Mouse (Mus musculus) cerebellum, postnatal 14 days (tissue): ENCODE results near the gene Fundc2.

Source experiments
- DNase-seq, 2 experiments: peaks; one replicate each; pipeline ENCODE4 v3.0.0; 2021; ENCODE audit warnings: mixed read lengths in 2 of 2

Gene Fundc2

GRCm38 (mm10) chrX:75382195-75382771 is at the start of gene Fundc2, which contains the start of gene F8:
Gene Fundc2, plus strand, starts transcription at chrX:75382399.
Gene F8, minus strand, starts transcription at chrX:75382615.
- peak; percentile 72 to 78 for DNase-seq

DNA sequence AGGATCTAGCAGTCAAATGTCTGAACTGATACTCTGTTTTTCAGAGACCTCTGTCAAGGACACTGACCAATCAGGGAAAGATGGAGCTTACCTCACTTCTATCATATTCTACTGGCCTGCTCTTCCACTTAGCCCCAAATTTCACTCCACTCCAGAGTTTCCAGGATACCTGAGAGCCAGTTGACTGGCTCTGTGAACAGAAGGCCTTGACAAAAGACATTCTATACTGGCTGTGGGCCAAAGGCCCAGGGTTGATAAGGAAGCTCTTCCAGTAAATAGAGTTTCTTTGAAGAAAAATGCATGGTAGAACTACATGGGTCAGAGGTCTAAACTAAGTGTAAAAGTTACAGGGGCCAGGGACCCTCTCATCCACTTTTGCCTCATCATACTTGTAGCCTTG is 12.0 kb upstream of the Fundc2 start:
- DNase-seq: no peak

DNA sequence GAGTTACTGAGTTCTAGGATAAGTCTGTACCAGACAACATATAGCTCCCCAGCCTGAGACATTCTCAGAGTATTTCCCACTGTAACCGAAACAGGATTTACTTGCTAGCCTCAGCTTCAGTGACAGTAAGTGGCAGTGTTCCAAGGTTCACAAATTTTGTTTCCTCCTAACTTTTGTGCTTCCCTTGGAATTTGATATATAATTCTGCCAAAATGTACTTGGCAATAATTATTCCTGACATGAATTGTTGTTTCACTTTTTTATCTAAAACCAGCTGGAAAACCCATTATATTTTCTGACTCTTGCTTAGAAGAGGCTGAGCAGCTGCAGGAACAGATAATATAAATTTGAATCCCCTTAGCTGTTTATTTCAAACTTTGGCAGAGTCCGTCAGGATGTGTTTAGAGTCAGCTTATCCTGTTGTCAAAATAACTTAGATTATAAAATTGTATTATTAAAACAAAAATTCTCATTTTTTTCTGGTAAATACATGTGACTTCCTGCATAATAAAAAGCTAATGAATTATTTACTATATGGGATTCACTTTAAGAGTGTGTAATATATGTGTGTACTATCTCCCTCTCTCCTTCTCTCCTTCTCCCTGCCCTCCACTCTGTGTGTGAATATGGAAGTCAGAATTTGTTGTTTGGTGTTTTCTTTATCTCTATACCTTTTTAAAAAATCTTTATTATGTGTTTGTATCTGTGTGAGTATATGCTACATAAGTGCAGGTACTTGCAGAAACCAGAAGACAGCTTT is 9.4 kb upstream of the Fundc2 start:
- DNase-seq: no peak

DNA sequence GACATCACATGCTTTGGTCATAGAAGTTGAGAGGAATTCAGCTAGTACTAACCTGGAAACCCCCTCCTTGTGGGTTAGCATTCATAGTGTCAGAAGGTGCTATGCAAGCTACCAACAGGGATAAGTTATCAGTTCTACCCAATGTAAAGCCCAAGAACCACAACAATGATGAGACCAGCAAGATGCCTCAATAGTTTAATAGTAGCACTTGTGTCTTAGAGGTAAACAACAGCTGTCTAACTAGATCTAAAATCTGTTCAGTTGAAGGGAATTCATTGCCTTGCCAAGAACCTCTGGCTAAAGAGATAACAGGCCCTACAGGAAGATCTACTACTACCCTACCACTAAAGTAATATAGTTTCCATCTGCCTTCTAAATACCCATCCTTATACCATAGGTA is 5.4 kb upstream of the Fundc2 start:
- no peak for DNase-seq

GRCm38 (mm10) chrX:75381176-75381575 is 1.0 kb upstream of the Fundc2 start:
- no peak for DNase-seq

- no peak for DNase-seq
Observed at GRCm38 (mm10) chrX:75381699-75382098, 500 bp upstream of the Fundc2 start.

GRCm38 (mm10) chrX:75399471-75399870 is 17.3 kb downstream of the Fundc2 start:
- no peak for DNase-seq

DNA sequence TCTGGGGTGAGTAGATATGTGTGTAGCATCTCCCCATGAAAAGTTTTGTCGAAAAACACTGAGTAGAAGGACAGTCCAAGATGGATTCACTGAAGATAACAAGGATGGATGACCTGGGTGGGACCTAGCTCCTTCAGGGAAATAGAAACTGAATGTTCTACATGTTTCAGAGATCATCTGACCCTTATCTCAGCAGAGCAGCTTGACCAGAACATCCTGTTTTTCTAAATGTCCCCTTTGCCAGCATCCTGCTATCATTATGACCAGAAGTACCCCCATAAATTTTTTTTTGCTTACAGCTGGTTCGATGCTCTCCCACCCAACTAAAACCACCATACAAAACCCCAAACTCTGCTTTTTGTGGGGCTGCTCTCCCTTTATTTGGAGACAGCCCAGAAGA is 20.5 kb downstream of the Fundc2 start:
- no peak for DNase-seq

DNA sequence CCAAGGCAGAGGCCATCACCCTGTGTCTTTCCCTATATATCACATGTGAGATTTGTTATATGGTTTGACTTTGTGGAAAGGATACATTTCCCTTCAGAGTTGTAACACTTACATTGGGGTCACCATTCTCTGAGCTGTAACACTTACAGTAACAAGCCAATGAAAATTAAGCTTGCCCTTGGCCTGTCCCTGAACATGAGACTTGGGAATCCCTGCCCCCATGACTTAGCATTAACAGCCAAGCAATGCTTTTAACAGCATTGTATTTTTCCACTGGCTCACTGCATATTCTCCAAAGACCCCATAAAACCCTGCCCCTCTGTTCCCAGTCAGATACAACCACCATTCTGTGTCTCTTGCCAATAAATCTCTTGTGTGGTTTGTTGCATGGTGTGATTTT is 21.2 kb downstream of the Fundc2 start:
- no peak for DNase-seq

- DNase-seq: no peak
Observed at GRCm38 (mm10) chrX:75409711-75410110, 27.5 kb downstream of the Fundc2 start.

DNA sequence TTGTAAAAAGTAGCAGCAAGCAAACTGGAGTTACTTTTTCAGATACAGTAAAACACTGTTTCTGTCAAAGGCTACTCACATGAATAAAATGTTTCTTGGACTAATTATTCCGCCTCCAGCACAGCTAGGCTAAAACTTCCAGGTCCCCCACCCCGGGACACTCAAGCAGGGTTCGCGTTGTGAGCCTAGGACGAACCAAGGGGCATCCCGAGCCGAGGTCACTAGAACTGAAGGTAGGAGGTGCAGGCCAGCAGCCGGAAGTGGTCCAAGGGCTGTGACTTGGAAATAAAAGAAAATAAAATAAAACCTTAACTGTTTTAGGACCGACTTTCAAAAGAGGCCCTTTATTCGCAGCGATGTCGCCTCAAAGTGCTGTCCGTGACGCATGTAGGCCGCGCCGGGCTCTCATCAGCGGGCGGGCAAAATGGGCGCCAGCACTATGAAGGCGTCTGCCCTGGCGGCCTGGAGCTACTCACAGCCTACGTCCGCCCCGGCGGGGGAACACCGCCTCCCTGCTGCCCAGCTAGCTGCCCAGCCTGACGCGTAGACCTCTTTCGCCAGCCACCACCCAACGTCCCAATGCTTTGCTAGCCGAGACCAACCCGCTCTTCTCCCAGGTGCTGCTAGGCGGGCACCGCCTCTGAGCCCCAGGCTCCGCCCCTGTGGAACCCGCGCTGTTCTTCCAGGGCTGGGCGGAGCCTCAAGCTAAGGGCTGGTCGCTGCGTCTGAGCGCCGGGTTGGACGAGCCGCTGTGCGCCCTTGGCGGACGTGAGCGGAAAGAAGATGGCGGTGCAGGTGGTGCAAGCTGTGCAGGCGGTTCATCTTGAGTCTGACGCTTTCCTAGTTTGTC is 34.0 kb downstream of the Fundc2 start, which contains the start of the genes Cmc4, Mtcp1 and Brcc3:
TSS of gene Cmc4 (minus strand) at position 649 of the 850 bp plus-strand sequence.
TSS of gene Mtcp1 (minus strand) at position 653 of the 850 bp plus-strand sequence.
TSS of gene Brcc3 (plus strand) at position 693 of the 850 bp plus-strand sequence.
- DNase-seq: peak; percentile 86 to 88
